Mouse (Mus musculus): ENCODE measurements at regions not wholly inside any gene's neighbourhood (a gene's known extent, or its start where the extent isn't known, plus 50 kb on each side); places are given as distances from the start of the nearest gene placed in this dataset.

GRCm38 (mm10) chr2:79086857-79087578, 168.2 kb upstream of the Itga4 start:
- no peak for DNase-seq

- DNase-seq = no peak
Measured at GRCm38 (mm10) chr2:79087600-79088205, 167.5 kb upstream of the Itga4 start.

GRCm38 (mm10) chr2:79090273-79090672, 165.0 kb upstream of the Itga4 start:
- no peak for DNase-seq

- no peak for DNase-seq
Measured at GRCm38 (mm10) chr2:79094298-79094697, 160.9 kb upstream of the Itga4 start.

DNA sequence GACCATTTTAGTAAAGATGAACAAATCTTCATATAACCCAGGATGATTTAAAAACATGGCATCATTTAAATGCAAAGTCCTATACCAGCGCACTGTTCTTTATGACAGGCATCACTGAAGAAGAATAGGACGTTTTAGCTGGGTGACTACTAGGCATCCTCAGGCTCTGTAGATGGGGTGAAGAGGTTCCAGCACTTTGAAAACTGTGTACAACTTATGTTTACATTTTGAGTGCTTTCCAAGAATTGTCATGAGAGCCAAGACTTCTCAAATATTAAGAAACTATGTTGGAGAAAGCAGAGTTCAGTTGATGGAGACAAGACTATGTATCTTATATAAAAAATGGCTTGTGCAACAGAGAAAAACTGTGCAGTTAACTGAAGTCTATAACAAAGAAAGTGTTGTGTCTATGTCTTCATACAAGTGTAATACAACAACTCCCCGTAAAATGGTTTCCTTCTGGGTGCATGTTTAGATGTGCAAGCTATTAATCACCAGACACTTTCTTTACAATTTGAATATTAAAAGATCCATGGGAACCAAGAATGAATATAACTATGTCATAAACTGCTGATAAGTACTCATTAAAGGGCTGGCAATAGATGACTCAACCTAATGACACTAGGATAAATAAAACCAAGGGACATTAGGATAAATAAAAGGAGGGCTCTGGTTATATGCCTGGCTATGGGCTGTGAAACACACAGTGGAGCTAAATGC, 158.5 kb upstream of the Itga4 start:
- DNase-seq = no peak

GRCm38 (mm10) chr2:79099601-79100000, 155.6 kb upstream of the Itga4 start:
- DNase-seq = no peak

- DNase-seq = no peak
Measured at GRCm38 (mm10) chr2:79111673-79112072, 143.6 kb upstream of the Itga4 start.

DNA sequence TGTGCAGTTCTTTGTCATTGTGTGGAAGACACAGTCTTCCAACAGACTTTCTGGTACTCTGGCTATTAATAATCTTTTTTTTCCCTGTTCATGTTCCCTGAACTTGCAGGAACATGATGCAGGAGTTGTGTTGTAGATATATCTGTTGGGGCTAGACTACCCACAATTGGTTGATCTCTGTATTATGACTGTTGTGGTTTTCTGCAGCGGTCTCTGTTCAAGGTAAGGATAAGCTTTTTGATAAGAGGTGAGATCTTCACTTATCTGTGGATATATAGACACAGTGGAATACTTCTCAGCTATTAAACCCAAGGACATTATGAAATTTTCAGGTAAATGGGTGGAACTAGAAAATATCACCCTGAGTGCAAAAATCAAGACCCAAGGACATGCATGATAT, 143.2 kb upstream of the Itga4 start:
- no peak for DNase-seq

GRCm38 (mm10) chr2:79120610-79121345, 134.4 kb upstream of the Itga4 start:
- DNase-seq = no peak

GRCm38 (mm10) chr2:79122530-79122929, 132.7 kb upstream of the Itga4 start:
- no peak for DNase-seq

DNA sequence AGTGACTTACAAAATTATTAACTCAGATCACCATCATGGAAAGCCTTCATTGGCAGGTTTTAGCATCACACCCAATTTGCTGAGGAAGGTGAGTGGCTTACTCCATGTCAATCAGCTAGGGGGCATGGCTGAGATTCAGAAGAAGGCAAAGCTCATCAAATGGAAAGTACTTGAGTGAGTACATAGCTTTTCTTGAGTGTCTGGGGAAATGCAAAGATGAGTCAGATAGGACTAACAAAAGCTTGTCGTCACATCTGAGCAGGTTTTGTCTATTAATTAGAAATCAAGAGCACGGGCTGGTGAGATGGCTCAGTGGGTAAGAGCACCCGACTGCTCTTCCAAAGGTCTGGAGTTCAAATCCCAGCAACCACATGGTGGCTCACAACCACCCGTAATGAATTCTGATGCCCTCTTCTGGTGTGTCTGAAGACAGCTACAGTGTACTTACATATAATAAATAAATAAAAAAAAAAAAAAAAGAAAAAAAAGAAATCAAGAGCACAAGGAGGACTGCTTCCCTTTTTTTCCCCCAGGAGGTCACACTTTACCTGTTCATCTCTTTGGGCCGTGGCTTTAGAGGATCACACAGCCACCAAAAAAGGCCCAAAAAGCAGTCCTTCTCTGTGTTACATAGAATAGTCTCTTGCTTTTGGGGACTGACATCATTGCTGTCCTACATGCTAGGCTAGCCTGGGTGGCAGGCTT, 130.8 kb upstream of the Itga4 start:
- no peak for DNase-seq

- no peak for DNase-seq
Measured at GRCm38 (mm10) chr2:79126170-79126879, 128.9 kb upstream of the Itga4 start.

DNA sequence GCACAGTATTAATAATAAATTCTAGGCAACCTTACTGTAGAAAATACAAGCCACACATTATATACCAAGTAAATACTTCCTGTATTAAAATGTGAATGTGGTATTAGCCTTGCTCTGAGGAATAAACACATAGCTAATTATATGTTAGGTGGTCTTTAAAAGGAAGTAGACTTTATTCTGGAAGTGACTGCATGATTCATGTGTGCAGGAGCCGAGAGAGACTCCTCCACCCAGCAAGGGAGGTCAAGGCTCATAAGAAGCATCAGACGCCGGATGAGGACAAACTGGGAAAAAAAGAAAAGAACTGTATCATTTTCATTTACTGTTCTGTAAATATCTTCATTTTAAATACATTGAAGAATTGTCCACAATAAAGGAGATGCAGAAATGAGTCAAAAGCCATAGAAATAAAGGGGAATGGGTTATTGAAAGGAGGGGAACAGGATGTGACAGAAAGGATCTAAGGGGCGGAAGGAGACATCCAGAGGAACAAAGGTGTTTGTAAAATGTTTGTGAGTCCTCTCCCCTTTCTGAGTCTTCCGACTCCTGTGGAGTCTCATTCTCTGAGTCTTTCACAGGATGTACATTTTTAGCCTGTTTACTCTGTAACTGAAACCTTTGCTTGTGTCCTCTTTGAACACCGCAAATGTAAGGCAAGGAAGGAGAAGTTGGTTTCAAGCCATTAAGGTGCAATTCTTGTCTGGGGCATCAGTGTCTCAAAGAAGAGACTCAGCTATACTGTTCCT, 128.1 kb upstream of the Itga4 start:
- DNase-seq = no peak

DNA sequence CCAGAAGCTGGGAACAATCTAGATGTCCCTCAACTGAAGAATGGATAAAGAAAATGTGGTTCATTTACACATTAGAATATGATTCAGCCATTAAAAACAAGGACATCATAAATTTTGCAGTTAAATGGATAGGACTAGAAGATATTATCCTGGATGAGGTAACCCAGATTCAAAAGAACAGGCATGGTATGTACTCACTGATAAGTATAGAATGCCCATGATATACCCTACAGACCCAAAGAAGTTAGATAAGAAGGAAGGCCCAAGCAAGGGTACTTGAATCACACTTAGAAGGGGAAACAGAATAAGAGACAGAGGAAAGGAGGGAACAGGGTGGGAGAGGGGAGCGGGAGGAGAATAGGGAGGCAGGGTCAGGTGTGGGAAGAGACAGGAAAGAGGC, 127.4 kb upstream of the Itga4 start:
- no peak for DNase-seq

- DNase-seq = no peak
Measured at GRCm38 (mm10) chr2:79130660-79131059, 124.6 kb upstream of the Itga4 start.

GRCm38 (mm10) chr2:79131235-79131634, 124.0 kb upstream of the Itga4 start:
- no peak for DNase-seq

DNA sequence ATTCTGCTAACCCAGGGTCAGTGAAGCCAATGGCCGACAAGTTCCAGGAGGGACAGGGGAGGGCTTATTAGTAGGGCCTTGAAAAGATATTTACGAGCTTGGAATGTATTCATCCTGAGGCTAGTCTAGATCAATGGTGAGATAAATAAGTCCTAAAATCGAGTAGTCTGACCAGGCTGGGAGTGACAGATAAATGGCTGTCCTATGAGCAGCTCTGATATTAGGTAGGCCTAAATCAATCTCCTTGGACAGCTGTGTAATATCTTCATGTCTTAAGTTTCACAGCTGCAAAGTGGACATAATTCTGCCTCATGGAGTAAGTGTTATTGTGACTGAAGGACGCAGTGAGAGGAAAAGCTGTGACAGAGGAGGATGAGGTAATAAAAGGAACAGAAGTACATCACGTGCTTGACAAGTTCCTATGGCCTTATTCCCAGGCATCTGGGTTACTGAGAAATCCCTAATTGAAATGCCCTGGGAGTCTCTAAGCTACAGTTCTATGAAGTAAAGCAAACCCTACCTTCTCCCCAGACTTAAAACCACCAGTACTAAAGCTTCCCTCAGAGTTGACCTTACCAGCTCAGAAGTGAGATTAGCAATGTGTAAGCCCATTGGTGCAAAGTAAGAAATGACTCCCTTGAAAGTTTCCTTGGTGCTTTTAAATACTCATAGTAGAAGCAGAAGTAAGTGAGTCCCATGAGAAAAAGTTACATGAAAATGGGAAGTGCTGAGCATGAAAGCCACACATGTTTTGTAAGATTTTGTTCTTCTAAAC, 123.3 kb upstream of the Itga4 start:
- DNase-seq = no peak

DNA sequence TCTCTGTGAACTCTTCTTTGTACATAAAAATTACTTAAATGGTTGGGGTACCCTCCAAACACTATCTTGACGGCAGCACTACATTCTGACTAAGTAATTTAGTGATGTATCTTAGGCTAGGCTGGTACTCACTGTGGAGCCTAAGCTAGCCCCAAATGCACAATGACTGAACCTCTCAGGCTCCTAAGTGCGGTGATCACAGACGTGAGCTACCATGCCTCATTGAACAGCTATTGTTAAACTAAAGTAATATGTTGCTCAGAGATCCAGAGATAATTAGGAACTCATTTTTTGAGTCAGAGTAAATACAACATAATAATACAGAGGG, 122.7 kb upstream of the Itga4 start:
- DNase-seq = no peak

DNA sequence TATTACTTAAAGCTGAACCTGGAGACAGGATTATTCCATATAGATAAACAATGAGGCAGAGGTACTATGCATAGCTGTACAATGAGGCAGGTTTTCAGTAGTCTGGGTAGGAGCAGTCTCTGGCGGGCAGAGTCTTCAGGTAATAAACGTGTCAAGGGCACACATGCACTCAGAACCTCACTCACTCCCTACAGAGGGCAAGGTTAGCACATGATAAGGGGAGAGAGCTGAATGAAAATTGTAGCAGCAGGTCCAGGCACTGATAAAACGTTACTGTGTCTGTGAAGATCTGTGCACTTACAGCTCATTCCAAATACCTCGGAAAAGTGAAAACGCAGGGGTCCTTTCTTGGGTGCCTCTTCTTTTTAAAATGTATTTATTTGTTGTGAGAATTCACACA, 120.9 kb upstream of the Itga4 start:
- no peak for DNase-seq

GRCm38 (mm10) chr2:79135986-79136385, 119.2 kb upstream of the Itga4 start:
- DNase-seq = no peak
